Mouse (Mus musculus) embryonic stem cell, embryonic (primary cell): ENCODE measurements around the gene Tshz3.

Experiments used
- CTCF ChIA-PET, 4 experiments: fragments of 300-600 bp in 2 of 4; fragments of 350-600 bp in 2 of 4; sonication (Branson Sonifier 250); formaldehyde crosslinking; loops; one replicate each; lab custom pipeline; 2022; ENCODE audit warnings: inconsistent platforms in 2 of 4; lab: Charles Lee
- POLR2A ChIA-PET, 4 experiments: fragments of 300-600 bp in 2 of 4; fragments of 350-600 bp in 2 of 4; sonication (Branson Sonifier 250); formaldehyde crosslinking; loops; one replicate each; lab custom pipeline; 2022; ENCODE audit warnings: antibody characterized with exemption in 4 of 4, inconsistent platforms in 1 of 4; lab: Charles Lee

Tshz3 gene

DNA sequence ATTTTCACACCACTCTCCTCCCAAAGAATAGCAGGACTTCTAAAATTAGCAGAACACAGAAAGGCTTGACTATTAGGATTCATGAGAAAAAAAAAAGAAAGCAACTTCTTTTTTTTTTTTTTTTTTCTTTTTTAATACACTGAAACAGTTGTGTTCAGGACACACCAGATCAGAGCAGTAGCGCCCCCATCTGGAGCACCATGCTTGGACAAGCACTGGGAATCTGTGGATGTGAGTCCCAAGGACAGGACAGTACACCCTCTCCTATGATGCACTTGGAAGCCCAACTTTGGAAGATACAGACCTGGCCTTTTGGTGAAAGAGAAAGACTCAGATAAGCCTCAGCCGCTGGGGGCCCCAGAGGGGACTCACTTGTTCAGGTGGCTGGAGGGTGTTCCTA lies 13.8 kb downstream of the Tshz3 start:
- POLR2A ChIA-PET, result no interaction called here
- CTCF ChIA-PET, result interaction anchor here in 2 of 4 experiments (0.5 to 0.6 kb wide), 2 partner anchors 69 to 689 kb away, joined by 3 to 6 read pairs; no protein-coding TSS in a partner anchor

DNA sequence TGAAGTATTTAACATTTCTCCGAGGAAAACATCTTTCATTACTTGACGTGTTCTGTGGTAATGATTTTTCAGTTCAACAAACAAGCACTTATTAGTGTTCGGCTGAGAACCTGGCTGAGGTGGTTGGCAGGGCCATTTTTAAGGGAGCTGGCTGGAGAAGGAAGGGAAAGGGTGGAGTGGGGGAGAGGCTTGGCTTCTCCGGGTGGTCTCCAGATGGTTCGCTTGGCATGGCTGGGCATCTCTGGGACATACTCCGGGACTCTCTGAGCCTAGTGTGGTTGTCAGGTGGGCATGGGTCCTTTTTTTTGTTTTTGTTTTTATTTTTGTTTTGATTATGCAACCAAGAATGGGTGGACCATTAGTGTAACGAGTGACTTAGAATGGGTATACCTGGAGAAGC lies 16.4 kb downstream of the Tshz3 start:
- POLR2A ChIA-PET, result no interaction called here
- CTCF ChIA-PET, result no interaction called here

DNA sequence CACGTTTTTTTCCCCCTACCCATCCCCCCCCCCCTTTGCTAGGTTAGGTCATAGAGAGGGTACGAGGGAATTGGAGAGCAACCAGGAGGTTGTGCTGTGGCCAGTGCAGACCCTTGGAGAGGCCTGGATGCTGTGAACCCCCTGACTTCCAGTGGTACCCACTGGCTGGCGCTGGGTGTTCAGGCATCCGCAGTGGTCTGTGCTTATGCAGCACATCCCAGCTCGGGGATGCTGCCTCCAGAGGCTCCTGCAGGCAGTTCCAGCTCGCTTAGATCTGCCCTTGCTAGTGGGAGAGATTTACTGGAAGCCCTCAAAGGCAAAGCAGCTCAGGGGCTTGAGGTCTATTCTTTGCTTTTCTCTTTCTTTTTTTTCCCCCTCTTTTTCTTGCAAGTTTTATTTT lies 19.3 kb downstream of the Tshz3 start:
- ChIA-PET CTCF (interaction anchor here in 3 of 4 experiments (0.6 to 1.1 kb wide), 3 partner anchors 10 to 790 kb away, joined by 3 to 5 read pairs (median 3); no protein-coding TSS in a partner anchor), POLR2A (interaction anchor here in 2 of 4 experiments (0.6 to 1.0 kb wide), 3 partner anchors 45 to 139 kb away, joined by 3 to 4 read pairs (median 3); no protein-coding TSS in a partner anchor)

DNA sequence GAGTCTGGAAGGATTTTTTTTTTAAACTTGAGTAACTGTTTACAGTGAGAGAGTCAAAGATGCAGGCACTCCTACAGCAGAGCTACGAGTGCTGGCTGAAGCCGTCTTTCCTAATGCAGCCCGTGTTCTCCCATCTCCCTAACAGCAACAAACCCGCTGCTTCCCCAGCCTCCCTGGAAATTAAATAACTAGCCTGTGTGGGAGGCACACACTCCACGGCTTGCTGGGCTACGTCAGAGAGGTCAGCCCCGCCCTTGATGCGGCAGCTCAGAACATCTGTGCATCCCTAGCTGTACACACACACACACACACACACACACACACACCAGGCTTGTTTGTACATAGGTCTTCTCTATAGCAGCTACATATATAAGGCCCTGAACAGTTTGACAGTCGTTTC lies 22.9 kb downstream of the Tshz3 start:
- ChIA-PET POLR2A (interaction anchor here in 1 of 4 experiments (0.6 kb wide), 1 partner anchor 18 kb away, joined by 3 read pairs; no protein-coding TSS in a partner anchor), CTCF (no interaction called here)

DNA sequence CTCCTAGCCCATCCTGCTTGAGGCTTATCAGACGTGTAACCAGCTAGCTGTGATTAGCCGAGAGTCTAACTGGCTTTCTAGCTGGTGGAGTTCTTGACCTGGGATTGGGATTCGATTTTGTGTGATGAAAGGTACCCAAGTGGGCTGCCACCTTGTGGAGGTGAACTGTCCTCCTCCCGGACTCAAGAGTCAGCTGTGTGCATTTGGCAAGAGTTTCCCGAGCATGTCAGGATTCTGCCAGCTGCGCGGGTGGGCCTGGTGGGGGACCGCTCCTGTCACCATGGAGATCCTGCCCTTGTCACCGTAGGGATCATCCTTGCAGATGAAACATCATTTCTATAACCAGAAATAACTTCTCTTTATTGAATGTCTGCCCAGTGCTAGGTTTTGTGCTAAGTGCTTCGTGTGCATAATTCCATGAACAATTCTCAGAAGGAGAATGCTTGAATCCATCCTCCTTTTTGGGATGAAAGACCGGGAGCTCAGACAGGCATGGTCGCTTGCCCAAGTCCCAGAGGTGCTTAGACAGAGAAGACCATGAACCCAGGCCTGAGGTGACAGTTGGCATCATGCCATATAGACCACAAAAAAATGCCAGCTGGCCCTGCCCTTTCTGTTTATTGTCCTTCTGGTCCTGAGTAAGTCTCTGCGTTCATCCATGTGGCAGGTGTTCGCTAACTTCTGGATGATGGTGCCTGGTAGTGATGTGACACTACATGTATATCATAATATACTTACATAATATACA lies 38.6 kb downstream of the Tshz3 start:
- ChIA-PET CTCF (interaction anchor here in 2 of 4 experiments (0.6 to 1.3 kb wide), 2 partner anchors 60 to 881 kb away, joined by 3 read pairs; no protein-coding TSS in a partner anchor), POLR2A (interaction anchor here in 2 of 4 experiments (0.6 to 1.0 kb wide), 2 partner anchors 119 to 560 kb away, joined by 3 to 4 read pairs; no protein-coding TSS in a partner anchor)

DNA sequence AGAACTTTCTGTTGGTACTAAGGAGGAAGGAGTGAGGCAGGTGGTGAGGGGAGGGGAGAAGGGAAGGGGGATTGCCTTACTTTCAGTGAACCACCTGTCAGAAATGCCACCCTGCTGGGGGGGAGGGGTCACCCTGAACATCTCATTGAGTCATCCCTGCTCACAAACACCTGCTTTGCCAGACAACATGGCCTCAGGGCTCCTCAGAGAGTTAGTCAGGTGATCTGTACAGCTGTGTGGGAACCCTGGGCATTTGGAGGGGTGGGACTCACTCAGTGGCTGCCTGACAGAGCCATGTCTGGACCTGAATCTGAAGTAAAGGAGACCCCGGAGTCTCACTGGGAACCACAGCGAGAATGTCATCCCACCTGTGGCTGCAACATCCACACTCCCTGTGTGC lies 53.6 kb downstream of the Tshz3 start:
- POLR2A ChIA-PET, result interaction anchor here in 2 of 4 experiments (0.5 to 1.0 kb wide), 2 partner anchors 9 to 219 kb away, joined by 3 read pairs; no protein-coding TSS in a partner anchor
- CTCF ChIA-PET, result interaction anchor here in 1 of 4 experiments (0.7 kb wide), 1 partner anchor 592 kb away, joined by 3 read pairs; no protein-coding TSS in a partner anchor

DNA sequence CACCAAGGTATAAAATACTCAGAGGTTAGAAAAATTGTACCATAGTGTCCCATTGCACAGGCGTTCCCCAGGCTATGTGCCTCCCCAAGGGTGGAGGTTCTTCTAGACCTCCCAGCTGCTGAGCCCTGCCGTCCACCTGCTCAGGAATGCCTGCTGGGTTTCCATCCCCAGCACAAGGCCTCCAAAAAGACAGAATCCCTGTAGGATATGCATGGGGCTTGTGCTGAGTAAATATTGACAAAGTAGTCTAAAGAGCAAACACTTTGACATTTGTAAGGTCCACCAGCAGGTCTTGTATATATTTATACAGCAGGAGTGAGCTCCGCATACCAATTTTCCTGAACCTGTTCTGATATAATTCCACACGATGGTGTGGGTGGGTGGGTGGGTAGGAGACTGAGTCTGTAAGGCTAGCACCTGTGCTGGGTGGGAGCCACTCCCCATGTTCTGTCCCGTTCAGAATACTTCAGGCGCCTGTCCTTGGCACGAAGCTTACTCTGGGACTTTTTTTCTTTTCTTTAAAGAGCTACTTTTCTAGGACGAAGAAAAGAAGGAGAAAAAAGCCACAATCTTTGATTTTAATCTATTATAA lies 69.7 kb downstream of the Tshz3 start:
- POLR2A ChIA-PET, result no interaction called here

DNA sequence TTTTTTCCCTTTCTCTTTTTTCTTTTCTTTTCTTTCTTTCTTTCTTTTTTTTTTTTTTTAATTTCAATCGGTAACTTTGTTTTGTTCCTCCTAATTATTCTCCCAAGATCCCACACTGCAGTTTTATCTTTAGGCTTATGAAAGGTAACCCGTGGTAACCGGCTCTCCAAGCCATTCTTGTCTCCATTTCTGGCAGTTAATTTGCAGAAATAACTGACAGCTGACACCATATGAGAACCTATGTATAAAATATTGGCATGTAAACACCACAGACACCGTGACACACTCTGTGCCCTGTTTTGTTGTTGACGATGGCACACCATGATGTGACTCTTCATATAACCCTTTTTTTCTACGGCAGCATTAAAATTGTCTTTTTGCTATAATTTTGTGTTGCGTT lies 75.2 kb downstream of the Tshz3 start:
- ChIA-PET POLR2A (no interaction called here), CTCF (no interaction called here)

More for the DNA sequence above, 69.7 kb downstream of the Tshz3 start:
- CTCF ChIA-PET, result no interaction called here

DNA sequence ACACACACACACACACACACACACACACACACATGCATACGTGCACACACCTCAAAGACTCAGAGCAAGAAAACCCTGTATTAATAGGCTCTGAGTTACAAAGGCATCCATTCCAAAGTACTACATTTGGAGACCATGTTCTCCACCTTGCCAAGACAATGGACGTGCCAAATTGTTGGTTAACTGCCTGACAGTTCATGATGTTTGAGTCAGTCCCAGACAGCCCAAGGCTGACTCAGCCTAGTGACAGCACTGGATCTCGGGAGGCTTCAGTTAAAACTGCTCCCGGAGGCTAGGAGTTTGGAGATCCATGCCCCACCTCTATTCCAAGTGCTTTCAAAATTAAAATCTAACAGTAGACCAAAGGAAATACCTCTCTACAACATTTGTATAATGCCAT lies 79.0 kb downstream of the Tshz3 start:
- ChIA-PET POLR2A (no interaction called here), CTCF (no interaction called here)

DNA sequence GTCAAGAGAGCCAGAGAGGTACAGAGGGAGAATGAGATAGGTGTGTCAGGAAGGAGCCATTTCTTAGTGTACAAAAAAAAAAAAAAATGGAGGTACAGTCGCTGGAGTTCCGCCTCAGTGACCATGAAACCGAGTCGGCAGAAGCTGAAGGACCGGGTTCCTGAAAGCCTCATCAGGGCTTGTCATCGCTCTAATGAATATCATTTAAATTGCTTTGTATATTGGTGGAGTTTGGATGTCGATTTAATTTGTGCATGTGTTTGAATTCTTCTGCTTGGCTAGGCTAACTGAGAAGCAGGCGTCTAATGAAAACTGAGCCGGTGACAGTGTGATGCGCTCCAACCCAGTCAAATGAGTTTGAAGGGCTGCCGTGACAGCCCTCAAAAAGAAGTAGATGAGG lies 80.5 kb downstream of the Tshz3 start:
- CTCF ChIA-PET, result no interaction called here
- POLR2A ChIA-PET, result no interaction called here

DNA sequence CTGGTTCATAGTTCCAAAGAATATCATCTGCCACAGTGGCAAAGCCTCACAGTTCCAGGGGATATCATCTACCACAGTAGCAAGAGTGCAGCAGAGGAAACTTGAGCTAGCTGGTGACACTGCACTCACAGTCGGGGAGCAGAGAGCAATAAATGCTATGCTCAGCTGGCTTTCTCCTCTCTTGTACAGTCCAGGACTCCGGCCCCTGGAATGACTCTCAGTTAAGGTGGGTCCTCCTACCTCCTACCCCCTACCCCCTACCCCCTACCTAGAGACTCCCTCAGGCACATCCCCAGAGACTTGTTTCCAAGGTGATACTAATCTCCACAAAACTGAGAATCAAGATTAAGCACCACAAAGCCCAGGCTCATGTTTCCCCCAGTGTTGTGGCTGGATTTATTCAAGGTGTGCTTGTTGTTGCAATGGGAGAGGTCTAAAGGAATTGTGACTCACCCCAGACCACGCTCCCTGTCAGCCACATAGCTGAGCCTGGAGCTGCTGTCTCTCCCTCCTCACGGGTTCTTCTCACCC lies 86.4 kb downstream of the Tshz3 start:
- CTCF ChIA-PET, result no interaction called here
- POLR2A ChIA-PET, result no interaction called here

DNA sequence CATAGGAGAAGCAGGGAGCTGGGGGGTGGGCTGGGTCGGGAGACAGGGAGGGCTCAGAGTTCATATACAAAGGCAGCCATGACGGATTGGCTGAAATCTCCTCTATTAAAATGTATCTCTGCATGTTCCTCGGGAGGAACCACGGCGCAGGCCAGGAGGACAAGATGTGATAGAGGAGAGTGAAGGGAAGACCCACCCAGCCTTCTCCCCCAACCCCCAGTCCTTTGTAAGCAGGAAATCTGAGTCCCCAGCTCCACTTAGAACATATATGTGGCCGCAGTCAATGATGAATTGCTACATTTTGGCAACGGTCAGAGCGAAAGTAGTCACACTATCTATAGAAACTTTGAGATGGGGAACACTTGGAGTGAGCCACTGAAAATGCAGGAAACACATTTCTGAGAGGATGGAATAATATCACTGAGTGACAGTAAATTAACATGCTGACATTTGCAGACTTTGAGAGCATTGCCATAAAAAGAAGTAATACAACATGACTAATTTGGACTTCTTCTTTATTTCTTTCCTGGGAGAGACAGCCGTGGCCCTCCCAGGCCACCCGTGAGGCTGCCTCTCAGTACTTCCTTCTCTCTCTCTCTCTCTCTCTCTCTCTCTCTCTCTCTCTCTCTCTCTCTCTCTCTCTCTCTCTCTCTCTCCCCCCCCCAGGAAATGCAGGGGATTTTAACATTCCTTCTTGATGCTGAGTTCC lies 88.9 kb downstream of the Tshz3 start:
- ChIA-PET POLR2A (no interaction called here), CTCF (no interaction called here)

DNA sequence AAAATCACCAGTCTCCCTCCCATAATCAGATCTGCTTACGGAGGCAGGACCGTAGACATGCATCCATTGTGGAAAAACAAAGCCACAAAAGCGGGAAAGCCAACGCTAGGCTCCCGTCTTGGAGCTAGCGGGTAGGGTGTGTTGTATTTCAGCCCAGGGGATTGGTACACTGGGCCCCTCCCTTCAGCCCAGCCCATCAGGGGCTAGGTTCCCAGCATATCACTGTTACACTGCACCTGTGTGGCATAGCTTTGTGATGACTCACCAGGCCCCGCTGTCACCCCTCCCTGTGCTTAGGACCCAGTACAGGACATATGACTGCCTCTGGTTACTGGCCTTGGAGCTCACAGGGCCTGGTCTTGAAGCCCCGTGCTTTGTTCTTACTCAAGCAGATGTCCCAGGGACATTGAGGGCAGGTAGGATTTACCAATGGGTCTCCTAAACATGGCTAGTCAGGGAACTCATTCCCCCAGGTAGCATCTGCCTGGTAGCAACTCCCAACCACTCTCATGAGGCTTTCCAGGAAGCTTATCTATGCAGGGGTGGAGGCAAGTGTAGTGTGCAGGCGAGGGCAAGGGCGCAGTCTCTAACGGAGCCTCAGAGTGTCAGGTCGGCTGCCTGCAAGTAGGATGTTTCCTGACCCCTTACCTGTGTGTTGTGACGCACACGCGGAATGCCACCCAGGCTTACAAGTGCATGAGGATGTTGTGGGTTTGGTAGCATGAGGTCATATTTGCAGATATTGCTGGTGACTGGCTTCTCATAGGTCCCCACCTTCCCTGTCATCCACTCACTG lies 98.7 kb downstream of the Tshz3 start:
- ChIA-PET POLR2A (interaction anchor here in 3 of 4 experiments (0.7 to 1.6 kb wide), 4 partner anchors 27 to 119 kb away, joined by 3 to 9 read pairs (median 3); no protein-coding TSS in a partner anchor), CTCF (interaction anchor here in 2 of 4 experiments (0.6 to 1.3 kb wide), 2 partner anchors 60 to 279 kb away, joined by 3 to 5 read pairs; no protein-coding TSS in a partner anchor)
